Mouse (Mus musculus): ENCODE data around the gene Ripor1.

Gene Ripor1

GRCm38 (mm10) chr8:105604804-105605381 lies at the start of gene Ripor1:
TSS of gene Ripor1 (plus strand) at chr8:105605255.
- in situ Hi-C loops (cut with MboI, MseI): loop anchor here (5.0 kb wide), 2 partner anchors 38 to 82 kb away; partner anchors contain the start of genes Atp6v0d1 and Carmil2

- in situ Hi-C loops (cut with MboI, MseI): no loop called here
Observed at GRCm38 (mm10) chr8:105562863-105563262, 42.2 kb upstream of the Ripor1 start.

- in situ Hi-C loops (cut with MboI, MseI): no loop called here
Observed at GRCm38 (mm10) chr8:105563871-105564270, 41.2 kb upstream of the Ripor1 start.

- in situ Hi-C loops (cut with MboI, MseI): loop anchor here (5.0 kb wide), 1 partner anchor 38 kb away; no protein-coding TSS in a partner anchor
Observed at GRCm38 (mm10) chr8:105564573-105565229, 40.4 kb upstream of the Ripor1 start.

- in situ Hi-C loops (cut with MboI, MseI): loop anchor here (5.0 kb wide), 1 partner anchor 37 kb away; no protein-coding TSS in a partner anchor
Observed at GRCm38 (mm10) chr8:105565401-105565881, 39.6 kb upstream of the Ripor1 start.

- in situ Hi-C loops (cut with MboI, MseI): loop anchor here (5.0 kb wide), 1 partner anchor 36 kb away; no protein-coding TSS in a partner anchor
Observed at GRCm38 (mm10) chr8:105565952-105566702, 38.9 kb upstream of the Ripor1 start, which contains the start of gene Atp6v0d1. TSS of gene Atp6v0d1 (minus strand) at chr8:105566047.

GRCm38 (mm10) chr8:105566703-105567595 lies 38.1 kb upstream of the Ripor1 start:
- in situ Hi-C loops (cut with MboI, MseI): loop anchor here (5.0 kb wide), 1 partner anchor 35 kb away; no protein-coding TSS in a partner anchor

GRCm38 (mm10) chr8:105571810-105572209 lies 33.2 kb upstream of the Ripor1 start:
- in situ Hi-C loops (cut with MboI, MseI): no loop called here

GRCm38 (mm10) chr8:105573427-105573826 lies 31.6 kb upstream of the Ripor1 start:
- in situ Hi-C loops (cut with MboI, MseI): no loop called here

GRCm38 (mm10) chr8:105574741-105575140 lies 30.3 kb upstream of the Ripor1 start:
- in situ Hi-C loops (cut with MboI, MseI): loop anchor here (25.0 kb wide), 1 partner anchor 863 kb away; no protein-coding TSS in a partner anchor

GRCm38 (mm10) chr8:105575538-105575937 lies 29.5 kb upstream of the Ripor1 start:
- in situ Hi-C loops (cut with MboI, MseI): loop anchor here (25.0 kb wide), 1 partner anchor 862 kb away; no protein-coding TSS in a partner anchor

GRCm38 (mm10) chr8:105579719-105580118 lies 25.3 kb upstream of the Ripor1 start:
- in situ Hi-C loops (cut with MboI, MseI): loop anchor here (25.0 kb wide), 1 partner anchor 858 kb away; no protein-coding TSS in a partner anchor

- in situ Hi-C loops (cut with MboI, MseI): loop anchor here (25.0 kb wide), 1 partner anchor 845 kb away; no protein-coding TSS in a partner anchor
Observed at GRCm38 (mm10) chr8:105592431-105592830, 12.6 kb upstream of the Ripor1 start.

- in situ Hi-C loops (cut with MboI, MseI): loop anchor here (25.0 kb wide), 1 partner anchor 843 kb away; no protein-coding TSS in a partner anchor
Observed at GRCm38 (mm10) chr8:105593859-105594258, 11.2 kb upstream of the Ripor1 start.

- in situ Hi-C loops (cut with MboI, MseI): loop anchor here (25.0 kb wide), 1 partner anchor 843 kb away; no protein-coding TSS in a partner anchor
Observed at GRCm38 (mm10) chr8:105594451-105595242, 10.4 kb upstream of the Ripor1 start.

- in situ Hi-C loops (cut with MboI, MseI): loop anchor here (25.0 kb wide), 1 partner anchor 841 kb away; no protein-coding TSS in a partner anchor
Observed at GRCm38 (mm10) chr8:105596362-105597034, 8.6 kb upstream of the Ripor1 start.

- in situ Hi-C loops (cut with MboI, MseI): loop anchor here (25.0 kb wide), 1 partner anchor 839 kb away; no protein-coding TSS in a partner anchor
Observed at GRCm38 (mm10) chr8:105598777-105599176, 6.3 kb upstream of the Ripor1 start.

- in situ Hi-C loops (cut with MboI, MseI): loop anchor here (5.0 kb wide), 2 partner anchors 34 to 86 kb away; partner anchors contain the start of genes Atp6v0d1 and Carmil2
Observed at GRCm38 (mm10) chr8:105601301-105601700, 3.8 kb upstream of the Ripor1 start.

- in situ Hi-C loops (cut with MboI, MseI): loop anchor here (5.0 kb wide), 2 partner anchors 35 to 85 kb away; partner anchors contain the start of genes Atp6v0d1 and Carmil2
Observed at GRCm38 (mm10) chr8:105602540-105602939, 2.5 kb upstream of the Ripor1 start.

Measured in T-helper 2 cell (primary cell).